Mouse (Mus musculus): ENCODE measurements at regions not wholly inside any gene's neighbourhood (a gene's known extent, or its start where the extent isn't known, plus 50 kb on each side); places are given as distances from the start of the nearest gene placed in this dataset.

DNA sequence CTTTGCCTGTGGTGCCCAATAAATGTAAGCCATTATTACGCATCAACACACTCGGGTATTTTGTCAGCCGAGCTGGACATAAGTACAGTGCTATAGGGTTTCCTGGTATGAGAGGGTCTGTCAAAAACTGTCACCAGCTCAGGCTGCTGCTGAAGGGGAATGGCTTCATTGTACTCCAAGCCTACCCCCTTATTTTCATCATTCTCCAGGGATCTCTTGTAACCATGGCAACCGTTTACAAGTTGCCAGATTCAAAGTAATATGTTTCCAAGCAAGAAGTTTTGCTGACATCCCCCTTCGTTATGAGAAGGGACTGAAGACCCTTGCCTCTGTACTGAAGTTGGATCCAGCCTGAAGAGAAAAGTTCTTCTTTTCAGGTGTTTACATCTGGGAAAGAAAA, 410.3 kb upstream of the Kdm8 start:
- DNase-seq = no peak

DNA sequence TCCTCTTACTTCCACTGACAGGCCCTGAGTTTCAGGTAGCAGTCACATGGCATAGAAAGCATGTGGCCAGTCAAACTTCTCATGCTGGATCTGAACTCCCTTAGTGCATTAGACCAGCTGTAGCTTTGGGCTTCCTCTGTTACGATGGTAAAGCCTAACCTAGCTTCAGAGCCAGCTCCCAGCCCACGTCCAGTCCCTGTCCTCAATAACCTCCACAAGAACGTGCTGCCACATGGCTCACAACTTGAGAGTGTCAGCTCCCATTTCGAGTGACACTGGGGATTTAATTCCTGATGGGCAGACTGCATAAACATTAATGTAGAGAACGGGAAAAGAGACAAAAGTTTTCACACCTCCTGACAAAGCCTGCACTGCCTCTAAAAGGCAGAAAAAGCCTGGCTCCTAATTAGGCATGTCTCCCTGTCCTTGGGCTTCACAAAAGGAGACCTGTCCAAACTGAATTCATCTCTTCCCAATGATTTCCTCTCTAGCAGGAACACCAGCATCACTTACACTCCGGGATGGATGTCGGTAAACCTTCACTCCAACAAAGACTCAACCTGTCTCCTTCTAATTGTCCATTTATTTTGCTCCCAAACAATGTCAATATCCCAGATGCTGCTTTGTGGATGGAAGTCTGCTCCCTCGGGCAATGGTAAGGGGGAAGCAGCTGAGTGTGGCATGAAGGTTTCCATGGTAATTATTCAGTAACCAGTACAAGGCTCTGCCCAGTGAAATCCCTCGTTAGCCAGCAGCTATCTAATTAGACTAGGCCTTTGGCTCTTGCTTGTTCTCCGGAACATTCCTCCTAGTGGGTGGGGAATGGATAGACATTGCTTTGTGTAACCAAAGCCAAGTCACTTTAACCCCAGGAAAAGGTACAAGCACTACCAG, 408.1 kb upstream of the Kdm8 start:
- DNase-seq = no peak

DNA sequence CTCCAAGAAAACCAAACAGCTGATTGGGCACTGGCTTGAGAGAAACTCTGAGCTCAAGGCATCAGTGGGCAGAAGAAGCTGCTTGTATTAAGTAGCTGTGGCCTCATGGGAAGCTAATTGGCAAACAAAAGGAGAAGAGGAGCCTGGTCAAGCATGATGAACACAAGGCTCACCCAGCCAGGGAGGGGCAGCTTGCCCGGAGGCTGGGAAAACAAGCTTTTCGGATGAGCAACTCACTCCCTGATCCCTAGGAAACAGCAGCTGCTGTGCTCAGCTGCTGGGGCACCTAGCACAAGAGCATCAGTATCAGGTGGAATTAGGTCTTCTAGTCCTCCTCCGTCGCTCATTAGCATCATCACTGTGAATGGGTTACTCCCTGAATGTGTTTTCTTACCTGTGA, 405.6 kb upstream of the Kdm8 start:
- DNase-seq = no peak

GRCm38 (mm10) chr7:125055951-125056625, 388.4 kb upstream of the Kdm8 start:
- no peak for DNase-seq

DNA sequence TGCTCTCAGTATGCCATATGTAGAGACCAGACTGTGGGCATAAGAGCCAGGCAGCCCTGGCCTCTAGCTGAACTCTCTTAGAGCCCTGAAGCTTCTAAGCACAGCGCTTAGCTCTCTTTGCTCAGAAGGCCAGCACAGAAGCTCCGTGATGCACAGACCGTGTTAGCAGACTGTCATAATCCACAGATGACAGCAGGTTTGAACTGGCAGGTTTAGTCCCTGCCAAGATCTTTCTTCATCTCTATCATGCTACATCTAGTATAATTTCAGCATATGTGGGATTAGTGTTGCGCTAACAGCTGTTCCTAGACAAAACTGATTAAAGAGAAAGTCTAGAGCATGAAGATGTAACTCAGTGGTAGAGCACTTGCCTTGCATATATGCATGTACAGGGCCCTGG, 342.0 kb upstream of the Kdm8 start:
- no peak for DNase-seq

DNA sequence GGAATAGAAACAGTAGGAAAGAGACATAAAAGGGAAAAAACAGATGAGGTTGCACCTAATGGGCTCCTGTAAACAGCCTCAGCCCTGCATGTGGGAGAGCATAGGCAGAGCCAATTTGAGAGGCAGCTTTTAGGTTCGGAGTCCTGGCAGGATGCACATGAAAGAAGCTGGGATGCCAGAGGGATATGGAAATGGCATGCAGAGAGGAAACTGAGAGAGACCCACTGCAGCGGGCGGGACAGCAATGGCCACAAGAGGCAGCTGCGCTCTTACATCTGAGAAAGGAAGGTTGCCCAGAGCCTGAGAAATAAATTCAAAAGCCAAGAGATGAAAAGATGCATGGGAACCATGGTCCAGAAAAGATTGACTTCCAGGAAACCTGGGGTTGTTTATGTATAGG, 340.5 kb upstream of the Kdm8 start:
- no peak for DNase-seq

- DNase-seq = no peak
These were observed 331.6 kb upstream of the Kdm8 start for GRCm38 (mm10) chr7:125112820-125113273.

DNA sequence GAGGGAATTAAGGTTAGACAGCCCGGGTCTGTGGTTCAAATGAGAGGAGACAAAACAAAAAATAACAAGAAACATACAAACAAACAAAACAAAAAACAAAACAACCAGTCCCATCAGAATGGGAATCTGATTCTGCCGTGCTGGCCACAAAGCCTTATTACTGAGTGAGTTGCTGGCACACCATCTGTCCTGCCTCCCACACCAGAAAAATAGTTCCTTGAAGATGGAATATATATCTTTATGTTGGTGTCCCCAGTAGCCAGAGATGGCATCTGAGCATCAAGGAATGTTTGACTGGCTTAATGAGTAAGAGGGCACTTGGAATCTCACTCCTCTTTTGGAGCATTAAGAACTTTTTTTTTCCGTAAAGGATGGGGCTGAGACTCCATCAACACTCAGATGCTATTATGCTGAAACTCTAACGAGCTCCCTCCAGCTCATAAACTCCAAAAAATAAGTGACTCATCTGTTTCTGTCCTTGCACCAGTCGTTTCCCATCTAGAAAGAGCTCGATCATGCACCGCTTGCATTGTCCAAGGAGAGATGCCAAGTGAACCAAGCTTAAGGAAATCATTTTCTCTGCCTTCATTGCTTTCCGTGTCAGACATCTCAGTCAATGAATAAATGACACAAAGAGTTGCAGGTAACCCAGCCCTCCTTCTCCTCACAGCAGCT, 329.0 kb upstream of the Kdm8 start:
- DNase-seq = no peak

DNA sequence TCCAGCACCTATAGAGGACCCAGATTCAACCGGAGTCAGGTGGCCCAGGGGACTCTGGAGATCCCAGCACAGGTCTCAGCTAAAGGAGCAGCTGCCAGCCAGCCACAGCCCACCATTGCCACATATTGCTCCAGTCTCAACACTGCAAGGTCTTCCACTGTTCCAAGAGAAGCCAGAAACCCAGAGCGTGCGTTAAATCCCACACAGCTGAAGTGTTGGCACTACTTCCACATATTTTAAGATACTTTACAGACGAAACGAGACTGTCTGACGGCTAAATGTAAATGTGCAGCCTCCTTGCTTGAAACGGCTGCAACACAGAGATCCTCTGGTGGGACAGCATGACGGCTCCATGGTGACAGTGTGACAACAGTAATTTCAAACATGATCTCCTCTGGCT, 327.3 kb upstream of the Kdm8 start:
- no peak for DNase-seq

DNA sequence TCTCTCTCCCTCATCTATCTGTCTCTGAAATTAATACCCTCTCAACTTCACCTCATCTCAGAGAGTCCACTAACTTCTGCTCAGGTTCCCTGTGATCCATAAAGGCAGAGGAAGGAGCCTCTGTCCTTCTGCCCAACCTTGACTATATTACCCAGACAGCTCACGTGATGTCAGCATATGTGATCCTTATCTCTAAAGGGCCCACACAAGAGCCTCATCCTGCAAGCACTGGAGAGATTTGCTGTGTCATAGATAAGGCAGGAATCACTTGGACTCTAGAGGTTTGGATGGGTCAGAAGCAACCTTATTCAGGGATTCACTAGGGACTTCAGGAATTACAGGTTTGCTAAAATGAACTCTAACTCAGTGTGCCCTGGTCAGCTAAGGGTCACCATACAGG, 315.3 kb upstream of the Kdm8 start:
- no peak for DNase-seq

DNA sequence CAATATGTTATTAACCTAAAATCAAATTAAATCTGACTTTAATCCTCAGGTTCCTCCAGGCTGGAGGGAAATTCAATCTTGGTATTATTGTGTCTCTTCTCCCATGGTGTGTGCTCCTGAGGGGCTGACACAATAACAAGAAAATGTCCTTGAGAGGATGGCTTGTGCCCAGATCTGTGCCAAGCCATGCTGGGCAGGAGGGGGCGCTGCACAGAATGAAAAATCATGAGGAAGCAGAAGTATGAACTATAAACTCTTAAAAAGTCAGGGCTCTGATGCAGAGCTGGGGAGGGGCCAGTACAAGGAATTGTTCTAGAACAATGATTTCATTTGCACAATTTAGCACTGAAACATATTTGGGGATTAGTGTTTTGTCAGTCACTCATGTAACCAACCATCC, 312.5 kb upstream of the Kdm8 start:
- no peak for DNase-seq

- no peak for DNase-seq
These were observed 305.9 kb upstream of the Kdm8 start for GRCm38 (mm10) chr7:125138607-125139006.

DNA sequence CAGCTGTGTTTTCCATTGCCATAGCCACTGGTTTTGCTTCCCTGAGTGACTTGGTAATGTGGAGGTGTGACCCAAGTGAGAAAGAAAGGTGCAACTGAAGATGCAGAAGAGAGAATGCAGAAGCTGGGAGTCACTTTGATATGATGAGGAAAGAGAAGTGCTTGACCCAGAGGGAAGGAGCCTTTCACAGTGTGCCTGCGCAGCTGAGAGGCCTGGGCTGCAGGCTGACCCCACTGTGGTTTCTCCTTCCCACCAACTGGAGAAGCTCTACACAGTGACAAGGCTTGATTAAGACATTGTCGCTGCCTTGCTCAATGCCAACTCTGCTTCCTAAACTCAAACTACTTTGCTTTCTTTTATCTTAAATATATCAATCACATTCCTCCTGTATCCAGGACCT, 305.3 kb upstream of the Kdm8 start:
- DNase-seq = no peak

DNA sequence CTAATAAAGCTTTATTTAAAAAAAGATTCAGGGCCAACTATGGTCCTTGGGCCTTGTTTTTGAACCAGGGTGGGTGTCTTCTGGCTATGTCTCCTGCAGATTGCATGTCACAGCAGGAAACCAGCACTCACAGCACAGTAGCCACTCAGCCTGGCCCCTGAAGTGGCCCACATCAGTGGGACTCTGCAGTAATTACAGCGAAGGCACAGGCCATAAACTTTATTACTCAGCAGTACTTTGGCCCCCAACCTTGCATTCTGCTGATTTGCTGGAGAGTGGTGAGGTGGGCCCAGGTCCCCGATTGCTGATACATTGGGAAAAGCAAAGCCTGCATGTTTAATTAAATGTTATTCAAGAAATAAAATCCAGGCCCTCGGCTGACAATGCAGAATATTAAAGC, 303.6 kb upstream of the Kdm8 start:
- no peak for DNase-seq

GRCm38 (mm10) chr7:125141864-125142263, 302.6 kb upstream of the Kdm8 start:
- no peak for DNase-seq

DNA sequence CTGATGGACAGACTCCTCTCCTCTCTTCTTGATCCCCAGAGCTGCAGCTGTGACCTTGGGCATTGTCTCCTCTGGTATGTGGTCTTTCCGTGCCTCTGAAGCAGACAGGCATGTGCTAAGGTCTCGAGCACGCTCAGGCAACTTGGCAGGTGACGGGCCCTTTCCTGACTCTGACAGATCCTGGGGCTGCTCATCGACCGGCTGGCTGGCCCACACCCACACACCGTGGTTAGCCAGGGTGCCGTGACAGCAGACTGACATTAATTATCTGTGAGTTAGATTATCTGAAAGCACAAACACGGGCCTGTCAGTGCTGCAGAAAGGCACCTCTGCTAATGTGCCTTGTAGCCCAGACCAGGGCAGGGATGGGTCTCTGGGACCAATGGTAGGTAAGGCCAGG, 298.5 kb upstream of the Kdm8 start:
- no peak for DNase-seq

DNA sequence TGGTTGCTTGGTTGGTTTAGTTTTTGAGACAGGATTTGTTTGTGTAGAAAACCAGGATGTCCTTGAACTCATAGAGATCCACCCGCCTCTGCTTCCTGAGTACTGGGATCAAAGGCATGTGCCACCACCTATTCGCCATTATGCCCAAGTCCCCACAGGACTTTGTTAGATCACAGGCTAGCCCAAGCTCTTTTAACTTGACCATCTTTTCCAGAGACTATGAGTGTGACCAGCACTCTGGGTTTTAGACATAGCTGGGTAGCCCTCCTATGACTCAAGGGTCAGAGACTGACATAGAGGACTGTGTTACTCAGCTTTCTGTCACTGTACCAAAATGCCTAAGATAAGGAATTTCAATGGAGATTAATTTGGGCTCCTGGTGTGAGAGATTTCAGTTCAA, 295.3 kb upstream of the Kdm8 start:
- no peak for DNase-seq

DNA sequence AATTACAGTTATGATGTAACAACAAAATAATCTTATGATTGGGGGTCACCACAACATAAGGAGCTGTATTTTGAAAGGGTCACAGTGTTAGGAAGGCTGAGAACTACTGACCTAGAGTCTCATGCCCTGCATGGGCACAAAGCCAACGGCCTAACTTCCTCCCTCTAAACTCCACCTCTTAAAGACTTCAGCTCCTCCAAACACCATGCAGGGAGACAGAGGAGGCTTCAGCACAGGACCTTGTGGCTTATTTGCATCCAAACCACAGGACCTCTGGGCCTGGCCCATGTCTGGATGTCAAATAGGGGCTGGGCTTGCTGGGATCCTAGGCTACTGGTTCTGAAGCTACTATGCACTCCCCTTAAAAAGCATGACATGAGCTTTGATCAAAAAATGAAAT, 294.7 kb upstream of the Kdm8 start:
- no peak for DNase-seq

DNA sequence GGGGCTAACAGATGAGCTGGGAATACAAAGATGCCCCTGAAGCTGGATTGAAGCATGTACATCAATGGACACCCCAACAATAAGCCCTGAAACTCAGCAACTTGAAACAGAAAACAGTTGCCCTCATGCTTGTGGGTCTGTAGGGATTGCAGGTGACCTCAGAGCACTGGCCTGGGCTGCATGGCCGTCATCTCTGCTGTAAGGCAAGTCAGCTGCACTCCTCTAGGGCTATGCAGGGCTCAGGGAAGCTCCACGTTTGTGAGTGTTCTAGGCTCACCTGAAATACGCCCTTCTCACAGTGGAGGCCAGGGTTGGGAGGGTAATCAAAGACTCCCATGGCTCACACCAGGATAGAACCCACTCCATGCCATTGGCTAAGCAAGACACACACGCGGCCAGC, 292.2 kb upstream of the Kdm8 start:
- no peak for DNase-seq

- no peak for DNase-seq
These were observed 289.2 kb upstream of the Kdm8 start for GRCm38 (mm10) chr7:125155291-125155690.

GRCm38 (mm10) chr7:125166881-125167351, 277.6 kb upstream of the Kdm8 start:
- no peak for DNase-seq

DNA sequence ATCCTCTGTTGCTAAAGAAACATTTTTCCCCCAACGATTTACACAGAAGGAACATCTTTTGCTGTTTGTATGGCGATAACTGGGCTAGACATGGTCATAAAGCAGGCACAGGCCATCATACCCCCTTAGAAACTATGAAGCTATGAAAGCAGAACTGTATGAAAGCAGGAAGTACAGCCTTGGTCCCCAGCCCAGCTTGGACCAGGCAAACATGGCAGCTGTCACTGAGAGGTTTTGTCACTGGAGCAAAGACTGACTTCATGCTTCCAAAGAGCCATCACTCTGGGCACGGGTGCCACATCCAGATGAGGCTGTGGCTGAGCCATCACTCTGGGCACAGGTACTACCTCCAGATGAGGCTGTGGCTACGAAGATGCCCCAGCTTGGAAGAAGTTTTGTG, 276.8 kb upstream of the Kdm8 start:
- DNase-seq = no peak

DNA sequence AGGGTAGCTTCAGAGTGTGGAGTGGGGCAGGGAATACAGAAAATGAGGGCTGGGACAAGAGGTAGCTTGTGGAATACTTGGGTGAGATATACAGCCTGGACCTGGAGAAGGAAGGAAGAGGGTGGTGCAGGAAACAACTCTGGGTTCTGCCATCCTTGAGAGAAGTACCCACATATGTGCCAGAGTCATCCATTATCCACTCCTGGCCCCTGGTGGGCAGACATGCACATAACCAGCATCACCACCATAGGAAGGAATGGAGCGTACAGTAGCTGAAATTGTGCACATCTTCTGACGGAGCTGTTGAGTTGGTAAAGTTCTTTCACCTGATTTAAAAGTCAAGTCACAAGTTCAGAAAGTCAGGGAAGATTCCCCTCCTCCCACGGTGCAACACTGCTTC, 262.9 kb upstream of the Kdm8 start:
- DNase-seq = no peak

DNA sequence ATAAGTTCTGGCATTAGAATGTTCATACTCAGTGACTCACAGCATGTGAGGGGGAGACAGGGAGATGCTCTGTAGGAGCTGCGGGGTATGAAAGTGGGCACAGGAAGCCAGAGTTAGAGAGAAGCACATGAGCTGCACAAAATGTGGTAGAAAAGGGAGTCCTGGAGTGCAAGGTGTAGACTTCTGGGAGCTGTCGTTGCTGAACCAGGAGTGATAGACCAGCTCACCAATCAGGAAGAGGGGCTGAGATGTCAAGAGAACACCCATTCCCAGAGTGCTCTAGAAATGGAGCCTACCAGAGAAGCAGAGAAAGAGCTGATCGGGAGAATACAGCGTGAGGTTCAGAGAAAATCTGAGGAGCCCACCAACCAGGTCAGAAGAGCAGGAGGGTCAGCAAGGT, 262.2 kb upstream of the Kdm8 start:
- DNase-seq = no peak

Data from cerebellum, adult 11 months (tissue).